Mouse (Mus musculus) neural tube, embryonic 10.5 days (tissue): ENCODE measurements around the gene Tmem119.
A peak's percentile ranks its signal among the peaks of the same experiment; 100 is the strongest.
"Not testable (repeated sequence)": the region's sequence is repeated elsewhere in the genome, so short reads cannot be mapped to it uniquely, and the experiment has no call there.

Experiments
- DNase-seq: peaks from one replicate; pipeline ENCODE4 v3.0.0-alpha.2; 2017; ENCODE audit warnings: low spot score; ENCODE audit errors: extremely low spot score

Tmem119 gene

DNA sequence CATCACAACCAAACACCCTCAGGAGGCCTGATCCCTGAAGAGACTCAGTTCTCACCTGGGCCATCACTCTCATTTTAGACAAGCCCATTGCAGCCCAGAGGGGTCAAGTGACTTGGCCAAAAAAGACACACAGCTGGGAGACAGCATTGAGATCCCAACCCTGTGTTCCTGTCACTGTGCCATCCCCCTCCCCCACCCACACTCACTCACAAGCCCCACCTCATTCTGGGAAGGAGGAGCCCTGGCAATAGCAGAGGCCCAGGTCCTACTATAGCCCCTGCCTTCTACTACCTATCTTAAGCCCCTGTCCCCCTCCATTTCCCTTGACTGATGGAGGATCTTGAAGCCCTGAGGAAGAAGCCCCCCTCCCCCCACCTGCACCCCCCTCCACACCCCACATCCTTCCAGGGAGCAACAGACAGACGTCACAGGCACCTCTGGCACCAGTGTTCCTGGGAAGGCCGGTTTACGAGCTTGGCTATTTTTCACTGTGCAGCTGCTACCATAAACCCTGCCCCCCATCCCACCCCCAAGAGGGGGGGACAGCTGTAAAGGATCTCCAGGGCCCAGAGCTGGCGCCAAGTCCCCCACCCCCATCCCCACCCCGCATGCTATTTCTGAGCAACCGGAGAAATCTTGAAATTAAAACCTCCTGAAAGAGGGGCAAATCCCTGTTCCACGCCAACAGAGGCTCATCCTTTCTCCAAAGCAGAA lies 11.1 kb downstream of the Tmem119 start:
- peak; percentile 27 for DNase-seq

GRCm38 (mm10) chr5:113788645-113789044 lies 11.7 kb downstream of the Tmem119 start:
- peak; percentile 29 for DNase-seq

DNA sequence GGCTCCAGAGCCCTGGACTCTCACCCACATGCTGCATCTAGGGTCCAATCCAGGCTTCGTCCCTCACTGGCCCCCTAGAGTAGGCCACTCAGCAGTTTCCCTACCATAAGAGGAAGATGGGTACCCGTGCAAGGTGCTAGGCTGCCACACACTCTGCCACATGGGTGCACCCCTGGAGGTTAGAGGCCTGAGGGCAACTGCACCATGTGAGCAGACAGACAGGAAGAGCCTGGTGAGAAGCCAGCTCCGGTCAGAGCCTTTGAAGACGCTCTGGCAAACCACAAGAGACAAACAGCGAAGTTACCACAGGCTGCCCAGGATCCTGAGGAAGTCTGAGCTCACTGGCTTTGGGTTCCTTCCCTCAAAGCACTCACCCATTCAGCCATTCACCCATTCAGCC lies 13.3 kb downstream of the Tmem119 start:
- DNase-seq: no peak

DNA sequence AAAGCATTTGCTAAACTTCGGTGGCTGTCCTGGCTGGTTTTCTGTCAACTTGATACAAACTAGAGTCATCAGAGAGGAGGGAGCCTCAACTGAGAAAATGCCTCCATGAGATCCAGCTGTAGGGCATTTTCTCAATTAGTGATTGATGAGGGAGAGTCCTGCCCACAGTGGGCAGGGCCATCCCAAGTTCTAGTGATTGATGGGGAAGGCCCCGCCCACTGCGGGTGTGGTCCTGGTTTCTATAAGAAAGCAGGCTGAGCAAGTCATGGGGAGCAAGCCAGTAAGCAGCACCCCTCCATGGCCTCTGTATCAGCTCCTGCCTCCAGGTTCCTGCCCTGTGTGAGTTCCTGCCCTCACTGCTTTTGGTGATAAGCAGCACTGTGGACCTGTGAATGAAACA lies 16.2 kb downstream of the Tmem119 start:
- DNase-seq: not testable (repeated sequence)

DNA sequence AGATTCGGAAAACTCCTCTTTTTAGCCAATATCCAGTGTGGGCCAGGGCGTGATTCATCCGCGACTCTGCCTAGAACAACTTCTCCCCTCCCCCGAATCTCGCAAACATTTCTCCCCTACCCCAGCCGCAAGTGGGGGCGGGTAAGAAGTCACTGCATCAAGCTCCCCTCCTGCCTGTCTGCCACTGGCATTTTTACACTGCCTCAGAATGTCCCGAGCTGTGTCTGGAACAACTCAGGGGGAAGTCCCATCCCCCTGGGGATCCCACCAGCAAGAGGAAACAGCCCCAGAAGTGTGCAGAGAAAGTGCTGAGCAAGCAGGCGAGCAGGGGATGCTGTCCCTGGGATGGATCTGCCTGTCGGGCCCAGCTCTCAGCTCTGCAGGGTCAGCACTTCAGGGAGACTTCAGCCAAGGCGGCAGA lies 16.7 kb downstream of the Tmem119 start:
- DNase-seq: peak; percentile 36

DNA sequence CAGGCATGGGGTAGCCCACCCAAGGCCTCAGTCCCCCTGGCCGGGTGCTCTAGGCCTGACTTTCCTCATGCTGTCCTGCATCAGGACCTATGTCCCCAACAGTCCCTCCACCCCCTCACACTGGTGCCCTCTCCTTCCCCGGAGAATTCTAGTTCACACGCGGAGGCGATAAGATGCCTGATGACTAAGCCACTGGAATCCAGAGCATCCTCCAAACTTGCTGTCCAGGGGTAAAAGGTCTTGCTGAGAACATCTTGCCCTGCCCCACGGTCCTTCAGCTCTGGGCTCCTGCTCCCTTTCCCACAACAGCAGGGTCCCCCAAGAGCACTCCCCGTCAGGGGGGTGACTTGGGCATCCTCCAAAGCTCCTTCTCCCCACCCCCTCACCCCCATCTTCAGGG lies 17.7 kb downstream of the Tmem119 start:
- DNase-seq: no peak

GRCm38 (mm10) chr5:113781875-113782274 lies 18.4 kb downstream of the Tmem119 start:
- DNase-seq: no peak

DNA sequence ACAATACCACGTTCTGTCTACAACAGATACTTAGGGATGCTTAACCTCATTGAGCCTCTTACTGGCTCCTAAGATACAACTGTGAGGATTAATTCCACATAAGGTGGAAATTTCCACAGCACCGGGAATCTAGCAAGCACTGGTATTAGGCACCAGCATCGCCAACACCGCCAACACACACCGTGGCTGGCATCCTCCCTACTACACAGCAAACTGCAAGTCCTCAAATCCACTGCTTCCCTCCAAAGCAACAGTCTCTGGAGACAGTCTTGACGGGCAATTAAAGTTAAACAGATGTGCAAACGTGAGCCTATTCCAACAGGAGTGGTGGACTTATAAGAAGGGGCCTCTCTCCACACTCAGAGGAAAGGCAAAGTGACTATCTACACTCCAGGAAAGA lies 19.1 kb downstream of the Tmem119 start:
- DNase-seq: no peak

DNA sequence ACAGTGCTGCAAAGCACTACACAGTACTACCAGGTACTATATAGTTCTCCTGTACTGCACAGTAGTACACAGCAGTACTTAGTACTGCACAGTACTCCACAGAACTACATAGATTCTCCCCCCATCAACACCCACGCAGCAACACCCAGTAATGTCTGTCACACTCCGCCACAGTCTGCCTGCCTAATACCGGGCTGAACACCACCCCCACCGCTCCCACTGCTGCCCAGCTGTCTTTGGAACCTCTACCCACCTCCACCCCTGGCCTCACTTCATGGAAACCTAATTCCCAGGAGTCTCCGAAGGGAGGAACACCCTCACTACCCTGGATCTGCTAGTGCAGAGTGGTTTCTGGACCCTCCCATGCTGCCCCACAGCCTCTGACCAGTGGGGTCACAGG lies 19.6 kb downstream of the Tmem119 start:
- no peak for DNase-seq

DNA sequence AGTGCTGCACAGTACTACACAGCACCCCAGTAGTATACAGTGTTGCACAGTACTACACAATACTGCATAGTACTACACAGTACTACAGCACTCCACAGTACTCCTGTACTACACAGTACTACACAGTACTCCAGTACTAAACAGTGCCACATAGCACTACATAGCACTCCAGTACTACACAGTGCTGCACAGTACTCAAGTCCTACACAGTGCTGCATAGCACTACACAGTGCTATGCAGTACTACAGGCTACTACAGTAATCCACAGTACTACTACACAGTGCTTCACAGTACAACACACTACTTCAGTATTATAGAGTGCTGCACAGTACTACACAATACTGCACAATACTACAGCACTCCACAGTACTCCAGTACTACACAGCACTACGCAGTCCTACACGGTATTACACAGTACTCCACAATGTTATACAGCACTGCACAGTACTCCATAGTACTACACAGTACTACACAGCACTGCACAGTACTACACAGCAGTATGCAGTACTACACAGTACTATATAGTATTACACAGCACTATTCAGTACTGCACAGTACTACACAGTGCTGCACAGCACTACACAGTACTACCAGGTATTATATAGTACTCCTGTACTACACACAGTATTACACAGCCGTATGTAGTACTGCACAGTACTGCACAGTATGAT lies 20.1 kb downstream of the Tmem119 start:
- no peak for DNase-seq

DNA sequence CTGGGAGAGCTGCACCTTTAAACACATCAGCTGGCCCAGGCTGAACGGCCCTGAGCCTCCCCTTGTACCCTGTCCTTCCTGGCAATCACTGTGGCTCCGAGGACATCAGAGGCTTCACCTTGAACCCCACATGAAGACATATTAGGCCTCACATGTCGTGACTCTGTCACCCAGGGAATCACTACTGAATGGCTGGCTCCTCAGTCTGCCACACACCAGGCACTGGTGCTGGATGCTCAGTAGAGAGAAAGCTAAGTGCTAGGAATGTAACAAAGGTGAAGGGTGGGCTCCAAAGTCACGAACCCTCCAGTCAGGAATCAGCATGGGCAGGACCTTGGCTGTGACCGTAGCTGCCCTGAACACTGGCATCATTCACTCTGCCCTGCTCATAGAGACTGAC lies 20.7 kb downstream of the Tmem119 start:
- no peak for DNase-seq

- DNase-seq: not testable (repeated sequence)
These were observed 22.6 kb downstream of the Tmem119 start for GRCm38 (mm10) chr5:113777728-113778127.

DNA sequence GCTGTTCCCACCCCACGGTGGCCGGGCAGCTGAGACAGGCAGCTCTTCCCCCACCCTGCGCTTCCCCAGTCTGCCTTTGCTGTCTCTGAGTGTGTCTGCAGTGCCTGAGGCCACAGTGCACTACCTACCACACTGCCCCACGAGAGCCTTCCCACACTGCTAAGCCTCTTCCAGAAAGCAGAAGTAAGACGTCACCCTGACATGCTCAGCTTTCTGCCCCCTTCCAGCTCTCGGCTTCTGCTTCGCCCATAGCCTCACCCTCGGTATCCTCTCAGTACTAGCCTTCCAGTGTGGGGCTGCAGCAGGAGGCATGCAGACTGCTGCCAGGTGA lies 23.5 kb downstream of the Tmem119 start:
- DNase-seq: no peak

DNA sequence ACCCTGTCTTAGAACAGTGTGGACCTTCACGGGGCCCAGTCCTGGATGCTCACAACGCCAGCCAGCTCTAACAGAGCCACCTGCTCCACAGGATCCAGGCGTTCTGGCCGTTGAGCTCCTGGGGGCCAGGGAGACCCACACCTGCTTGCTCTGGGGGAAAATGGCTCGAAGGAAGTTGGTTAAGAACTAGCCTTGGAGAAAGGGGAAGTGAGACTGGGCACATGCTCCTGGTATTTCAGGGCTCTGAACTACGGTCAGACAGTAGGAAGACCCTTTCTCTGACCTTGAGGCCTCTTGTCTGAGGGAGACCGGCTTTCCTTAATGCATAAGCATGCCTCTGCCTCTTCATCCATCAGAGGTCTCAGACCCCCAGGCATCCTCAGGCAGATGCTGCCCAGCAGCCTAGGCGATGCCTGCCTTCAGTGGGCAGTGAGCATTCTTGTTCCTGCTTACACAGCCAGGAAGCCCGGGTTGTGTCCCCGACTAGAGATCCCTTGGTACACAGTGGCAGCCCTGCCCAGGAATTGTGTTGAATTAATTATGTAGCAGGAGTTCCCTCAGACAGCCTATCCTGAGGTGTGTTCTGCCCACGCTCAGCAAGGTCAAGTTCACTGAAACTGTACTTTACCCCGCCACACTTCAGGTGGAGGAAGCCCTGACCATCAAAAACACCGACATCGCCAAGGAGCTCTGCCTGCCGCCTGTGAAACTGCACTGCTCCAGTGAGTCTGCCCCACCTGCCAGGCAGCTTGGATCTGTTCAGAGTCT lies 24.0 kb downstream of the Tmem119 start:
- DNase-seq: no peak

GRCm38 (mm10) chr5:113775585-113775984 lies 24.7 kb downstream of the Tmem119 start:
- DNase-seq: no peak

GRCm38 (mm10) chr5:113773664-113774063 lies 26.7 kb downstream of the Tmem119 start:
- peak; percentile 86 for DNase-seq

- DNase-seq: peak; percentile 26
These were observed 27.3 kb downstream of the Tmem119 start for GRCm38 (mm10) chr5:113772905-113773519.

DNA sequence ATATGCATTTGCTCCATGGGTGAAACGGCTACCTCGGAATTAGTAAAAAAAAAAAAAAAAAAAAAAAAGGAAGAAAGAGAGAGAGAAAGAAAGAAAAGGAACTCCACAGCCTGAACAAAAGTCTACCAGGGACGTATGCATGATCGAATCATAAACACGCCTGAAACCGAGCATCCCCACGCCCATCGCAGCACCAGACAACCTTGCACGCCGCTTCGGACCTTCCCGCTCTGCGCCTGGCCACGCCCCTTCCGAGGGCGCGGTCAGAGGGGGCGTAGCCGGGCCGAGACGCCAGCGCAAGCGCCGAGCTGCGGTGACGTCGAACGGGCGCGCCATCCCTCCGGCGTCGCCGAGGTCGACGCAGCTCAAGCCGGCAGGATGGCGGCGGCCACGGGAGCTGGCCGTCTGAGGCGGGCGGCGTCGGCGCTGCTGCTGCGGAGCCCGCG lies 27.8 kb downstream of the Tmem119 start, which contains the start of the genes Sart3 and Iscu:
TSS of gene Sart3 (minus strand) at position 61 of the 446 bp plus-strand sequence.
TSS of gene Iscu (plus strand) at position 299 of the 446 bp plus-strand sequence.
- peak; percentile 92 for DNase-seq

- peak; percentile 88 for DNase-seq
These were observed 28.8 kb downstream of the Tmem119 start for GRCm38 (mm10) chr5:113771213-113772162.

DNA sequence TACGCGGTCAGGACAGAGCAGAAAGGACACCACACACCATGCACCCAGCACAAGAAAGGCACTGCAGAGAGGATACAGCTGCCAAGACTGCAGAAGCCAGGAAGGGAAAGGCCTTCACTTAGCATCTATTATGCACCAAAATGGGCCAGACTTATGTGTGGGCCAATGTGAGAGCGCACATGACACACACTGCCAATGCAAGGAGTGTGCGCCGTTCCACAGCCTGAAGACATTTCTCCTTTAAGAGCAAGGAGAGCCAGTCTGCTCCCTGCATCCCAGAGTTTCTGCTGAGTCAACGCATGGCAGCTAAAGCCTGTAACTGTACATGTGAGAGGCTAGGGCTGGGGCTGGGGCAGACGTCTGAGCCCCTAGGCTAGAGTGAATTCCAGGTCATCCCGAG lies 31.5 kb downstream of the Tmem119 start:
- DNase-seq: no peak
